ENCODE assay signal across 8 mouse cellular contexts in the genomic region with DNA sequence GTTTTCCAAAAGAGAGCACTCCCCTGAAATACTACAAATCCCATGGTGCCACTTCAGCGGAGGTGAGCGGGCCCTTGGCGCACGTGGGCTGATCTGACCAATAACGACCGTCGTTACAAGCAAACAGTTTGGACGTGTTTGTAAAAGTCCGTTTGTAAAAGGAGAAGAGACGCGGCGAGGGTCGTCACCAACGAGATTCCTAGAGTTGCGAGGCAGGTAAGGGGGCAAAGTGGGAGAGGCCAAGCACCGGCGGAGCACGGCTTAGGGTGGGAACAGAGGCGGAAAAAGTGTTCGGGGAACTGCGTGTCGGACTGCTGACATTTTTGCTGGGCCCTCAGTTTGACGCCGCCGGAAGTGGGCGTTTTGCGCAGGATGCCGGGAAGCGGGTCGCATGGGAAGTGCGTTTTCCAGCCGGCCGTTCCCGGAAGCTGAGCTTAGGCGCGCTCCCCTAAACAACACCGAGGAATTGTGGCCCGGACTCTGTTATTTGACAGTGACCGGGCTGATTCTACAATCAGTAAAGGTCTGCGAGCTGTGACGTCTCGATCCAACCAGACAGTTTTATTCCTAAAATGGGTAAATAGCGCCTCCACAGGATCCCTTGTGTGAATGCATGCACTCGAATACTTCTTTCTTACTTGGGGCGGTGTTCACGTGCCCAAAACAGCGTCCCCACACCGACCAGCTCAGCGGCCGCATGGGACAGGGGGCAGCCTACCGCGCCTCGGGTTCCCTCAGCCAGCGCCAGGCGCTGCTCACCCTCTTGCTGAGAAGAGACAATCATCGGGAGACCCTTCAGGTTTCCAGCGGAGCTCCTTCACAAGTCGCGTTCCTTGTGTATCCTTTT. TPM values are rescaled to one million over a fixed set of nuclear protein-coding genes. Genes with fewer than 3 reads are reported as not detected.
DNase-seq lines count a peak whose midpoint lies in the region; ATAC-seq and TF ChIP-seq lines count a peak whose summit lies in the region.

Gene C87436, plus strand, starts transcription at position 103 of the 847 bp plus-strand sequence.

- H3K36me3 ChIP-seq in CH12.LX (replicated peaks in 1 of 2; ENCODE audit: control insufficient read depth in 1 of 2, insufficient read depth in 1 of 2, low read length in 1 of 2), result peaks cover 4 to 45% of the 10 kb centered on the region in 2 experiments
- H3K36me3 ChIP-seq in forebrain, embryonic 11.5 days (ENCODE audit: control insufficient read depth, insufficient read depth, low read length), result no peaks in the 10 kb centered on the region; the same call in 1 of the 2 replicates
- H3K36me3 ChIP-seq in heart, embryonic 16.5 days (ENCODE audit: control insufficient read depth, insufficient read depth), result peaks cover 19% of the 10 kb centered on the region
- peaks cover 23% of the 10 kb centered on the region for H3K36me3 ChIP-seq in liver, embryonic 15.5 days (replicated peaks)
- H3K36me3 ChIP-seq in neural tube, embryonic 12.5 days, result peaks cover 32% of the 10 kb centered on the region

- peak within 1 kb of the TSS; percentile 72 to 92 (median 88) for H3K4me3 ChIP-seq in CH12.LX (replicated peaks in 1 of 3; ENCODE audit: low read depth in 2 of 3, low read length in 2 of 3, poor library complexity in 1 of 3)
- peak within 1 kb of the TSS; percentile 82 for H3K4me3 ChIP-seq in forebrain, embryonic 11.5 days (ENCODE audit: low read depth, low read length)
- peak within 1 kb of the TSS; percentile 82 for H3K4me3 ChIP-seq in heart, embryonic 16.5 days (ENCODE audit: low read length)
- peak within 1 kb of the TSS; percentile 85 for H3K4me3 ChIP-seq in liver, embryonic 15.5 days (replicated peaks)
- H3K4me3 ChIP-seq in neural tube, embryonic 12.5 days, result peak within 1 kb of the TSS; percentile 79

- peak; percentile 93 for DNase-seq in CH12.LX (ENCODE audit: extremely low read depth)
- peak; percentile 93 for DNase-seq in c-Kit-positive CD71-positive TER-119-negative erythroid progenitor cells, embryonic 14.5 days (ENCODE audit: low read depth)
- peak; percentile 95 for DNase-seq in forebrain, embryonic 11.5 days (ENCODE audit: low spot score)
- peak; percentile 96 to 97 for DNase-seq in kidney, postnatal 36 days
- peak; percentile 98 for DNase-seq in telencephalon, adult 2 months (ENCODE audit: low read depth, low spot score)

- peak; percentile 96 for ATAC-seq in forebrain, embryonic 11.5 days (replicated peaks; ENCODE audit: low FRiP score)
- peak; percentile 95 for ATAC-seq in heart, embryonic 16.5 days (replicated peaks; ENCODE audit: extremely low read depth, insufficient read depth, low FRiP score)
- peak; percentile 95 for ATAC-seq in liver, embryonic 15.5 days (ENCODE audit: insufficient read depth)
- ATAC-seq in neural tube, embryonic 12.5 days (ENCODE audit: low FRiP score, low read depth), result peak; percentile 95

- no peaks in the 10 kb centered on the region for H3K27me3 ChIP-seq in CH12.LX (replicated peaks)
- no peaks in the 10 kb centered on the region for H3K27me3 ChIP-seq in forebrain, embryonic 11.5 days (ENCODE audit: control insufficient read depth, insufficient read depth, low read length)
- H3K27me3 ChIP-seq in heart, embryonic 16.5 days (ENCODE audit: control insufficient read depth, insufficient read depth, low read length), result no peaks in the 10 kb centered on the region
- no peaks in the 10 kb centered on the region for H3K27me3 ChIP-seq in liver, embryonic 15.5 days
- no peaks in the 10 kb centered on the region for H3K27me3 ChIP-seq in neural tube, embryonic 12.5 days (replicated peaks)

- peak; percentile 11 for TF ChIP-seq RAD21 in CH12.LX (IDR thresholded peaks at IDR 0.05; ENCODE audit: low read depth, low read length)

- H3K4me2 ChIP-seq in CH12.LX (ENCODE audit: insufficient read depth, low read depth, poor library complexity, severe bottlenecking), result peak within 1 kb of the TSS; percentile 82
- H3K4me2 ChIP-seq in forebrain, embryonic 11.5 days (ENCODE audit: low read depth, low read length, severe bottlenecking), result peak within 1 kb of the TSS; percentile 81
- H3K4me2 ChIP-seq in heart, embryonic 16.5 days (ENCODE audit: low read depth, low read length), result peak within 1 kb of the TSS; percentile 89
- H3K4me2 ChIP-seq in liver, embryonic 15.5 days, result peak within 1 kb of the TSS; percentile 86
- peak within 1 kb of the TSS; percentile 74 for H3K4me2 ChIP-seq in neural tube, embryonic 12.5 days (replicated peaks)

- peak within 1 kb of the TSS; percentile 82 for H3K27ac ChIP-seq in CH12.LX (ENCODE audit: insufficient read depth, low read depth)
- H3K27ac ChIP-seq in forebrain, embryonic 11.5 days (ENCODE audit: low read depth, low read length), result peak within 1 kb of the TSS; percentile 83
- peak within 1 kb of the TSS; percentile 97 for H3K27ac ChIP-seq in heart, embryonic 16.5 days (ENCODE audit: low read length)
- peak within 1 kb of the TSS; percentile 95 for H3K27ac ChIP-seq in liver, embryonic 15.5 days (replicated peaks)
- peak within 1 kb of the TSS; percentile 63; the same call in 1 of the 2 replicates for H3K27ac ChIP-seq in neural tube, embryonic 12.5 days

- TF ChIP-seq CTCF in CH12.LX (conservative IDR thresholded peaks at IDR 0.05 in 1 of 2, IDR thresholded peaks at IDR 0.05 in 1 of 2; ENCODE audit: low read depth in 2 of 2, low read length in 2 of 2), result peak; percentile 35 to 63; a peak in 3 of 4 replicates

- H3K4me1 ChIP-seq in CH12.LX (ENCODE audit: control insufficient read depth in 1 of 2, insufficient read depth in 2 of 2), result peaks cover 2 to 20% of the 10 kb centered on the region in 2 experiments; a peak in 3 of 4 replicates
- H3K4me1 ChIP-seq in forebrain, embryonic 11.5 days (replicated peaks; ENCODE audit: control insufficient read depth, insufficient read depth, low read length), result peaks cover 2% of the 10 kb centered on the region; the same call in 1 of the 2 replicates
- H3K4me1 ChIP-seq in heart, embryonic 16.5 days (ENCODE audit: control insufficient read depth, insufficient read depth, low read length), result peaks cover 6% of the 10 kb centered on the region
- peaks cover 20% of the 10 kb centered on the region for H3K4me1 ChIP-seq in liver, embryonic 15.5 days (replicated peaks)
- peaks cover 10% of the 10 kb centered on the region for H3K4me1 ChIP-seq in neural tube, embryonic 12.5 days

- TF ChIP-seq POLR2A in CH12.LX (IDR thresholded peaks at IDR 0.05; ENCODE audit: low read depth, low read length), result peak; percentile 82

- H3K79me2 ChIP-seq in CH12.LX (replicated peaks; ENCODE audit: control insufficient read depth, extremely low read depth, insufficient read depth, poor library complexity, severe bottlenecking), result no peaks in the 10 kb centered on the region; the same call in 1 of the 2 replicates

- TF ChIP-seq EP300 in CH12.LX (IDR thresholded peaks at IDR 0.05; ENCODE audit: low read length), result no peak

- under 1% methylated on average over 59 of the region's 59 CpGs for WGBS in forebrain, embryonic 11.5 days
- under 1% methylated on average over 59 of the region's 59 CpGs for WGBS in heart, embryonic 16.5 days
- WGBS in liver, embryonic 15.5 days (ENCODE audit: insufficient replicate concordance), result under 1% methylated on average over 59 of the region's 59 CpGs
- under 1% methylated on average over 59 of the region's 59 CpGs for WGBS in neural tube, embryonic 12.5 days

- no peaks in the 10 kb centered on the region for H3K9me3 ChIP-seq in CH12.LX (replicated peaks; ENCODE audit: low read length)
- no peaks in the 10 kb centered on the region for H3K9me3 ChIP-seq in forebrain, embryonic 11.5 days (ENCODE audit: control insufficient read depth, low read length)
- H3K9me3 ChIP-seq in heart, embryonic 16.5 days (replicated peaks; ENCODE audit: control insufficient read depth, low read length), result no peaks in the 10 kb centered on the region
- no peaks in the 10 kb centered on the region for H3K9me3 ChIP-seq in liver, embryonic 15.5 days (replicated peaks)
- H3K9me3 ChIP-seq in neural tube, embryonic 12.5 days, result no peaks in the 10 kb centered on the region

- peak within 1 kb of the TSS; percentile 88 for H3K9ac ChIP-seq in CH12.LX (ENCODE audit: insufficient read depth, low read depth)
- H3K9ac ChIP-seq in forebrain, embryonic 11.5 days (ENCODE audit: low read length), result peak within 1 kb of the TSS; percentile 86
- H3K9ac ChIP-seq in heart, embryonic 16.5 days (ENCODE audit: low read length), result peak within 1 kb of the TSS; percentile 88
- H3K9ac ChIP-seq in liver, embryonic 15.5 days, result peak within 1 kb of the TSS; percentile 88
- H3K9ac ChIP-seq in neural tube, embryonic 12.5 days, result peak within 1 kb of the TSS; percentile 81

- in situ Hi-C loops in CH12.LX (cut with MboI; ENCODE audit: low pct_ligation_motif_present, low pct_unique_long_range_greater_than_20kb, low sequenced_read_pairs), result loop anchor here (10.0 kb wide), 1 partner anchor 236 kb away; no protein-coding TSS in a partner anchor

- dilution Hi-C loops in CH12.LX (cut with MboI; ENCODE audit: extremely low pct_ligation_motif_present, extremely low pct_unique_long_range_greater_than_20kb, low sequenced_read_pairs), result no loop called here

TF ChIP-seq in CH12.LX, 34 proteins besides CTCF, POLR2A, EP300 and RAD21 (continues in another document):
- TF ChIP-seq CHD1 (IDR thresholded peaks at IDR 0.05; ENCODE audit: low read depth, low read length) (peak; percentile 93), ETS1 (conservative IDR thresholded peaks at IDR 0.05; ENCODE audit: low read depth, low read length) (peak; percentile 59), ELF1 (IDR thresholded peaks at IDR 0.05; ENCODE audit: low read depth, low read length) (peak; percentile 100), POLR2AphosphoS2 (IDR thresholded peaks at IDR 0.05; ENCODE audit: low read depth, low read length) (peak; percentile 98), MAX (IDR thresholded peaks at IDR 0.05; ENCODE audit: low read length) (peak; percentile 98), JUND (conservative IDR thresholded peaks at IDR 0.05; ENCODE audit: low read depth, low read length) (peak; percentile 70), SIN3A (IDR thresholded peaks at IDR 0.05; ENCODE audit: low read length) (peak; percentile 99), MXI1 (IDR thresholded peaks at IDR 0.05; ENCODE audit: low read depth, low read length) (peak; percentile 97), USF2 (conservative IDR thresholded peaks at IDR 0.05; ENCODE audit: low read depth, low read length) (peak; percentile 98), ZNF384 (IDR thresholded peaks at IDR 0.05; ENCODE audit: low read depth, low read length) (peak; percentile 40; the same call in 1 of the 2 replicates), BHLHE40 (IDR thresholded peaks at IDR 0.05; ENCODE audit: low read depth, low read length) (peak; percentile 95), MAZ (IDR thresholded peaks at IDR 0.05; ENCODE audit: low read depth, low read length) (peak; percentile 86)

RNA-seq across cellular contexts. Expression of gene C87436, which starts in this region (rescaled TPM):
- total RNA-seq in CH12.LX (2012; rRNA removed), result 5.2 and 7.1 TPM in 2 replicates
- total RNA-seq in CH12.LX (2014; rRNA removed), result 8.1 and 8.6 TPM in 2 replicates
- 8.5 and 8.7 TPM in 2 replicates for polyA plus RNA-seq in CH12.LX (2012; ENCODE audit: insufficient read length, low read depth)
- polyA plus RNA-seq in forebrain, embryonic 11.5 days (2014; fragmentation: Nextera tagmentation; extraction: Ambion mirVana), result 28.1 and 28.6 TPM in 2 replicates
- 18.5 and 20.1 TPM in 2 replicates for polyA plus RNA-seq in heart, embryonic 16.5 days (2015; fragmentation: Nextera tagmentation; extraction: Ambion mirVana)
- polyA plus RNA-seq in liver, embryonic 15.5 days (2015; fragmentation: Nextera tagmentation; extraction: Ambion mirVana), result 10.3 and 11.1 TPM in 2 replicates
- polyA plus RNA-seq in neural tube, embryonic 12.5 days (2016; fragmentation: Nextera tagmentation; extraction: Ambion mirVana), result 25.1 and 27.8 TPM in 2 replicates

Comparison
In these comparisons a context has a peak if more than half of its experiments do, and no peak if none do; other contexts are left out.
1. Peak in every context shown above with its lines: DNase-seq, ATAC-seq, H3K4me3 ChIP-seq and H3K27ac ChIP-seq.